In the genomic region with DNA sequence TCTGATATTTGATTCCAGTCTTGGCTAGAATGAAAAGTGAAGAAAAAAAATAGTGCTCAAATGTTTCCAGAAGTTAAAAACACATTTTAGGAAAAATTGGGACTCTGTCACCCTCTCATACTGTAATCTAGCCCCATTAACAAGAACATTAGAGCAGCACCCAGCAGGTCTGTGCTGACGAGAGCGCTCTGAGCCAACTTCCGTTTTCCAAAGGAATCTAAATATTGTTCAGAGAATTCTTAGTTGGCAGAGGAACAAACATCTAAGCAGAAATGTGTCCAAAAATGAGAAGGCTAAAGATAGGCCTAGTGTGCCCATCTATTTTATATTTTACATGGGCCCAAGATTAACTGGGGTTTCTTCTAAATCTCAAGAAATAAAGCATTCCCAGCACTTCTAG, we compare ENCODE assay signal across 27 mouse cellular contexts. TPM values are rescaled to one million over a fixed set of nuclear protein-coding genes. Genes with fewer than 3 reads are reported as not detected.
DNase-seq lines count a peak whose midpoint lies in the region; ATAC-seq and TF ChIP-seq lines count a peak whose summit lies in the region.
"Had no signal": no experiment of that assay in that cellular context is flagged by ENCODE, and none has a peak within 500 bp of the region (broad histone marks: within the 10 kb centered on the region; RNA-seq: fewer than 3 reads in every experiment).

No protein-coding gene starts in this region.

- H3K27ac ChIP-seq in forebrain, embryonic 16.5 days (ENCODE audit: low read length) = no peak overlapping the region
- no peak overlapping the region for H3K27ac ChIP-seq in forebrain, embryonic 11.5 days (ENCODE audit: low read depth, low read length)
- H3K27ac ChIP-seq in liver, adult 2 months (replicated peaks; ENCODE audit: insufficient read depth, low read depth, low read length) = no peak overlapping the region
- H3K27ac ChIP-seq in liver, postnatal 0 days (ENCODE audit: low read depth) = no peak overlapping the region
- H3K27ac ChIP-seq in midbrain, embryonic 11.5 days (ENCODE audit: low read depth, low read length) = no peak overlapping the region
- H3K27ac ChIP-seq in midbrain, postnatal 0 days (ENCODE audit: low read depth, low read length) = no peak overlapping the region
- H3K27ac ChIP-seq: embryonic facial prominence, embryonic 10.5 days; embryonic facial prominence, embryonic 15.5 days; hindbrain, embryonic 12.5 days; hindbrain, postnatal 0 days; intestine, embryonic 15.5 days; layer of hippocampus, adult 2 months; limb, embryonic 10.5 days; limb, embryonic 15.5 days; liver, embryonic 14.5 days; midbrain, embryonic 13.5 days had no signal

- no peaks in the 10 kb centered on the region for H3K36me3 ChIP-seq in forebrain, embryonic 16.5 days (ENCODE audit: control insufficient read depth, insufficient read depth)
- no peaks in the 10 kb centered on the region for H3K36me3 ChIP-seq in forebrain, embryonic 11.5 days (ENCODE audit: control insufficient read depth, insufficient read depth, low read length)
- no peaks in the 10 kb centered on the region for H3K36me3 ChIP-seq in liver, adult 2 months (ENCODE audit: control insufficient read depth, insufficient read depth, low read length)
- H3K36me3 ChIP-seq in liver, postnatal 0 days (replicated peaks; ENCODE audit: insufficient read depth, low read length) = no peaks in the 10 kb centered on the region
- H3K36me3 ChIP-seq in midbrain, embryonic 11.5 days (ENCODE audit: control insufficient read depth, insufficient read depth, low read length) = no peaks in the 10 kb centered on the region
- H3K36me3 ChIP-seq in midbrain, postnatal 0 days (ENCODE audit: insufficient read depth, low read length) = no peaks in the 10 kb centered on the region
- H3K36me3 ChIP-seq: embryonic facial prominence, embryonic 10.5 days; embryonic facial prominence, embryonic 15.5 days; hindbrain, embryonic 12.5 days; intestine, embryonic 15.5 days; limb, embryonic 10.5 days; limb, embryonic 15.5 days; midbrain, embryonic 13.5 days had no signal

- no peaks in the 10 kb centered on the region for H3K9me3 ChIP-seq in forebrain, embryonic 16.5 days (ENCODE audit: control insufficient read depth, low read length)
- no peaks in the 10 kb centered on the region for H3K9me3 ChIP-seq in forebrain, embryonic 11.5 days (ENCODE audit: control insufficient read depth, low read length)
- H3K9me3 ChIP-seq in liver, postnatal 0 days (ENCODE audit: low read length) = no peaks in the 10 kb centered on the region
- H3K9me3 ChIP-seq in midbrain, embryonic 11.5 days (ENCODE audit: control insufficient read depth, low read length) = no peaks in the 10 kb centered on the region
- H3K9me3 ChIP-seq in midbrain, postnatal 0 days (ENCODE audit: low read length) = no peaks in the 10 kb centered on the region
- H3K9me3 ChIP-seq: embryonic facial prominence, embryonic 10.5 days; embryonic facial prominence, embryonic 15.5 days; hindbrain, embryonic 12.5 days; intestine, embryonic 15.5 days; limb, embryonic 10.5 days; limb, embryonic 15.5 days; midbrain, embryonic 13.5 days had no signal

- 0 out of 2 replicates have a peak, but pooled peaks cover 3% of the 10 kb centered on the region for H3K4me1 ChIP-seq in forebrain, embryonic 16.5 days (replicated peaks; ENCODE audit: control insufficient read depth, insufficient read depth, low read length)
- no peaks in the 10 kb centered on the region for H3K4me1 ChIP-seq in forebrain, embryonic 11.5 days (replicated peaks; ENCODE audit: control insufficient read depth, insufficient read depth, low read length)
- no peaks in the 10 kb centered on the region for H3K4me1 ChIP-seq in liver, adult 2 months (ENCODE audit: control insufficient read depth, insufficient read depth, low read length)
- H3K4me1 ChIP-seq in liver, postnatal 0 days (ENCODE audit: insufficient read depth) = no peaks in the 10 kb centered on the region
- H3K4me1 ChIP-seq in midbrain, embryonic 11.5 days (ENCODE audit: control insufficient read depth, insufficient read depth, low read length) = no peaks in the 10 kb centered on the region
- no peaks in the 10 kb centered on the region for H3K4me1 ChIP-seq in midbrain, postnatal 0 days (ENCODE audit: insufficient read depth, low read length)
- H3K4me1 ChIP-seq: embryonic facial prominence, embryonic 10.5 days; embryonic facial prominence, embryonic 15.5 days; hindbrain, embryonic 12.5 days; intestine, embryonic 15.5 days; limb, embryonic 10.5 days; limb, embryonic 15.5 days; megakaryocyte, embryonic 14.5 days; midbrain, embryonic 13.5 days had no signal

- peak; percentile 57; the same call in 1 of the 2 replicates for ATAC-seq in forebrain, embryonic 16.5 days
- ATAC-seq in forebrain, embryonic 11.5 days (replicated peaks; ENCODE audit: low FRiP score) = no peak
- no peak for ATAC-seq in liver, postnatal 0 days
- ATAC-seq in midbrain, embryonic 11.5 days (ENCODE audit: low FRiP score) = no peak
- no peak for ATAC-seq in midbrain, postnatal 0 days (ENCODE audit: low FRiP score)
- ATAC-seq: CD4-positive, CD25-positive, alpha-beta regulatory T cell, adult 4 months; forebrain, embryonic 14.5 days; hindbrain, postnatal 0 days; intestine, embryonic 15.5 days; midbrain, embryonic 13.5 days had no signal

- H3K4me3 ChIP-seq in forebrain, embryonic 16.5 days (replicated peaks; ENCODE audit: low read length) = no peak overlapping the region
- H3K4me3 ChIP-seq in forebrain, embryonic 11.5 days (ENCODE audit: low read depth, low read length) = no peak overlapping the region
- H3K4me3 ChIP-seq in liver, adult 2 months (ENCODE audit: insufficient read depth, low read depth, low read length) = no peak overlapping the region
- H3K4me3 ChIP-seq in liver, postnatal 0 days (ENCODE audit: low read depth, low read length) = no peak overlapping the region
- H3K4me3 ChIP-seq in midbrain, embryonic 11.5 days (ENCODE audit: low read depth, low read length) = no peak overlapping the region
- H3K4me3 ChIP-seq in midbrain, postnatal 0 days (ENCODE audit: low read depth, low read length) = no peak overlapping the region
- H3K4me3 ChIP-seq: embryonic facial prominence, embryonic 10.5 days; embryonic facial prominence, embryonic 15.5 days; hindbrain, embryonic 12.5 days; intestine, embryonic 15.5 days; layer of hippocampus, adult 2 months; limb, embryonic 10.5 days; limb, embryonic 15.5 days; megakaryocyte, embryonic 14.5 days; midbrain, embryonic 13.5 days had no signal

- TF ChIP-seq CTCF in liver, adult 2 months (IDR thresholded peaks at IDR 0.05; ENCODE audit: low read depth, low read length) = no peak
- no peak for TF ChIP-seq CTCF in liver, postnatal 0 days (IDR thresholded peaks at IDR 0.05; ENCODE audit: low read depth)
- TF ChIP-seq CTCF in midbrain, postnatal 0 days (IDR thresholded peaks at IDR 0.05) = no peak
- TF ChIP-seq CTCF in brain, embryonic 14.5 days (IDR thresholded peaks at IDR 0.05; ENCODE audit: borderline replicate concordance, extremely low read depth, insufficient read depth, insufficient read length) = no peak

- no peak overlapping the region for H3K4me2 ChIP-seq in forebrain, embryonic 16.5 days (ENCODE audit: low read length)
- no peak overlapping the region for H3K4me2 ChIP-seq in forebrain, embryonic 11.5 days (ENCODE audit: low read depth, low read length, severe bottlenecking)
- H3K4me2 ChIP-seq in liver, postnatal 0 days (ENCODE audit: low read depth, low read length) = no peak overlapping the region
- H3K4me2 ChIP-seq in midbrain, embryonic 11.5 days = no peak overlapping the region
- H3K4me2 ChIP-seq in midbrain, postnatal 0 days (ENCODE audit: low read depth, low read length, poor library complexity, severe bottlenecking) = no peak overlapping the region
- H3K4me2 ChIP-seq: embryonic facial prominence, embryonic 15.5 days; heart, embryonic 11.5 days; hindbrain, embryonic 12.5 days; intestine, embryonic 15.5 days; limb, embryonic 15.5 days; midbrain, embryonic 13.5 days had no signal

- no peaks in the 10 kb centered on the region for H3K79me2 ChIP-seq in liver, adult 2 months (ENCODE audit: control insufficient read depth, insufficient read depth, low read length)

- no peak overlapping the region for H3K9ac ChIP-seq in forebrain, embryonic 16.5 days (replicated peaks; ENCODE audit: low read depth, low read length)
- H3K9ac ChIP-seq in forebrain, embryonic 11.5 days (ENCODE audit: low read length) = no peak overlapping the region
- no peak overlapping the region for H3K9ac ChIP-seq in liver, adult 2 months (ENCODE audit: low read depth, low read length)
- no peak overlapping the region for H3K9ac ChIP-seq in liver, postnatal 0 days (replicated peaks)
- H3K9ac ChIP-seq in midbrain, embryonic 11.5 days (ENCODE audit: low read length) = no peak overlapping the region
- no peak overlapping the region for H3K9ac ChIP-seq in midbrain, postnatal 0 days (replicated peaks; ENCODE audit: low read length, poor library complexity, severe bottlenecking)
- H3K9ac ChIP-seq: embryonic facial prominence, embryonic 15.5 days; hindbrain, embryonic 12.5 days; intestine, embryonic 15.5 days; limb, embryonic 15.5 days; liver, embryonic 14.5 days; midbrain, embryonic 13.5 days had no signal

- DNase-seq in forebrain, embryonic 11.5 days (ENCODE audit: low spot score) = no peak
- DNase-seq in liver, adult 2 months (ENCODE audit: extremely low read depth, low read depth, low spot score) = peak; percentile 18
- no peak for DNase-seq in liver, postnatal 0 days
- peak; percentile 21 for DNase-seq in midbrain, embryonic 11.5 days (ENCODE audit: low spot score, missing footprints)
- no peak for DNase-seq in midbrain, postnatal 0 days (ENCODE audit: low spot score)
- DNase-seq in brain, embryonic 14.5 days (ENCODE audit: low read depth) = peak; percentile 27
- no peak for DNase-seq in testis, postnatal 10 days (ENCODE audit: low spot score)
- DNase-seq: cerebellum, postnatal 25 days; gastrocnemius, postnatal 14 days; heart, postnatal 36 days; kidney, adult 2 months; kidney, postnatal 36 days had no signal

- WGBS in forebrain, embryonic 16.5 days = 51% methylated on average over 3 of the region's 3 CpGs
- WGBS in forebrain, embryonic 11.5 days = 92% methylated on average over 3 of the region's 3 CpGs
- WGBS in liver, adult 2 months = 82% methylated on average over 3 of the region's 3 CpGs
- 80% methylated on average over 3 of the region's 3 CpGs for WGBS in liver, postnatal 0 days (ENCODE audit: insufficient replicate concordance)
- WGBS in midbrain, embryonic 11.5 days = 90% methylated on average over 3 of the region's 3 CpGs
- WGBS in midbrain, postnatal 0 days = 75% methylated on average over 3 of the region's 3 CpGs

- no peaks in the 10 kb centered on the region for H3K27me3 ChIP-seq in forebrain, embryonic 16.5 days (replicated peaks; ENCODE audit: control insufficient read depth, insufficient read depth, low read length)
- H3K27me3 ChIP-seq in forebrain, embryonic 11.5 days (ENCODE audit: control insufficient read depth, insufficient read depth, low read length) = no peaks in the 10 kb centered on the region
- H3K27me3 ChIP-seq in liver, adult 2 months (ENCODE audit: control insufficient read depth, insufficient read depth, low read length) = no peaks in the 10 kb centered on the region
- H3K27me3 ChIP-seq in liver, postnatal 0 days (ENCODE audit: insufficient read depth, low read length) = no peaks in the 10 kb centered on the region
- no peaks in the 10 kb centered on the region for H3K27me3 ChIP-seq in midbrain, embryonic 11.5 days (ENCODE audit: control insufficient read depth, insufficient read depth, low read length)
- H3K27me3 ChIP-seq in midbrain, postnatal 0 days (ENCODE audit: insufficient read depth, low read length) = no peaks in the 10 kb centered on the region
- H3K27me3 ChIP-seq: embryonic facial prominence, embryonic 15.5 days; hindbrain, embryonic 12.5 days; intestine, embryonic 15.5 days; limb, embryonic 15.5 days; megakaryocyte, embryonic 14.5 days; midbrain, embryonic 13.5 days had no signal

- TF ChIP-seq EP300 in liver, postnatal 0 days (IDR thresholded peaks at IDR 0.05; ENCODE audit: low read depth) = no peak

- no peak for TF ChIP-seq POLR2A in liver, adult 2 months (IDR thresholded peaks at IDR 0.05; ENCODE audit: extremely low read depth, insufficient read depth, low read length)
- TF ChIP-seq POLR2A in brain, embryonic 14.5 days (IDR thresholded peaks at IDR 0.05; ENCODE audit: borderline replicate concordance, extremely low read depth, insufficient read depth, insufficient read length, poor library complexity, severe bottlenecking) = no peak

RNA-seq across cellular contexts. Expression of a gene that starts 24.4 kb away (rescaled TPM):
- 87.2 and 88.1 TPM in 2 replicates for polyA plus RNA-seq in forebrain, embryonic 16.5 days (2015; fragmentation: Nextera tagmentation; extraction: Ambion mirVana)
- polyA plus RNA-seq in forebrain, embryonic 11.5 days (2014; fragmentation: Nextera tagmentation; extraction: Ambion mirVana) = 23.5 and 24.0 TPM in 2 replicates
- total RNA-seq in liver, adult 2 months (2014; rRNA removed) = 1.0 and 1.3 TPM in 2 replicates
- 0.13 and 0.15 TPM in 2 replicates for polyA plus RNA-seq in liver, adult 2 months (2012; rRNA removed)
- 0.89 and 1.2 TPM in 2 replicates for polyA plus RNA-seq in liver, postnatal 0 days (2015; fragmentation: Nextera tagmentation; extraction: Ambion mirVana)
- 30.5 and 33.9 TPM in 2 replicates for polyA plus RNA-seq in midbrain, embryonic 11.5 days (2014; fragmentation: Nextera tagmentation; extraction: Ambion mirVana)
- 101 and 110 TPM in 2 replicates for total RNA-seq in midbrain, postnatal 0 days (2014; rRNA removed)
- 84.4 and 89.3 TPM in 2 replicates for polyA plus RNA-seq in midbrain, postnatal 0 days (2015; fragmentation: Nextera tagmentation; extraction: Ambion mirVana)
- 33.1 and 50.8 TPM in 2 replicates for polyA plus RNA-seq in brain, embryonic 14.5 days (2012; rRNA removed)

Comparison
In these comparisons a context has a peak if more than half of its experiments do, and no peak if none do; other contexts are left out.
1. DNase-seq: peak in liver, adult 2 months (single experiment), midbrain, embryonic 11.5 days (single experiment) and brain, embryonic 14.5 days (single experiment); none in forebrain, embryonic 11.5 days (single experiment), liver, postnatal 0 days (single experiment), midbrain, postnatal 0 days (single experiment) and testis, postnatal 10 days (single experiment).
2. RNA of a gene that starts 24.4 kb away (polyA plus RNA-seq): 87.2 to 88.1 TPM in forebrain, embryonic 16.5 days, 84.4 to 89.3 TPM in midbrain, postnatal 0 days, 33.1 to 50.8 TPM in brain, embryonic 14.5 days, 30.5 to 33.9 TPM in midbrain, embryonic 11.5 days and 23.5 to 24.0 TPM in forebrain, embryonic 11.5 days; 0.89 to 1.2 TPM in liver, postnatal 0 days and 0.13 to 0.15 TPM in liver, adult 2 months; every median in the first group is over 10 times any median in the second.